Mouse (Mus musculus) myocyte (in vitro differentiated cells): Measurements from ENCODE around the gene Olfr1499. TPM values are rescaled to one million over a fixed set of nuclear protein-coding genes. Genes with fewer than 3 reads are reported as not detected.
"Not testable (repeated sequence)": the region's sequence is repeated elsewhere in the genome, so short reads cannot be mapped to it uniquely, and the experiment has no call there.

ENCODE experiments used
- H3K27me3 ChIP-seq: one replicate; pipeline ENCODE4 v1.6.1; 2011; ENCODE audit not compliant: control insufficient read depth, insufficient read depth, insufficient read length
- H3K36me3 ChIP-seq: one replicate; pipeline ENCODE4 v1.6.1; 2011; ENCODE audit not compliant: control insufficient read depth, insufficient read depth
- H3K4me2 ChIP-seq: one replicate; pipeline ENCODE4 v1.6.1; 2011; ENCODE audit warnings: low read depth, control low read depth
- H3K4me3 ChIP-seq: one replicate; pipeline ENCODE4 v1.5.1; 2011; ENCODE audit warnings: mild to moderate bottlenecking, control low read depth, moderate library complexity
- H3K79me2 ChIP-seq: one replicate; pipeline ENCODE4 v1.6.1; 2011; ENCODE audit not compliant: control insufficient read depth, insufficient read depth
- H3ac ChIP-seq: one replicate; pipeline ENCODE4 v1.6.1; 2011; ENCODE audit not compliant: control insufficient read depth, insufficient read length
- CEBPB ChIP-seq: IDR thresholded peaks from 2 replicates; pipeline ENCODE4 v1.6.1; 2011; ENCODE audit warnings: mild to moderate bottlenecking, moderate library complexity; ENCODE audit not compliant: poor library complexity, insufficient read depth, severe bottlenecking
- E2F4 ChIP-seq: IDR thresholded peaks from one replicate; pipeline ENCODE4 v1.6.1; 2011; ENCODE audit warnings: mild to moderate bottlenecking, control low read depth, moderate library complexity; ENCODE audit not compliant: insufficient read depth
- MAX ChIP-seq: IDR thresholded peaks from one replicate; pipeline ENCODE4 v1.6.1; 2011; ENCODE audit warnings: low read depth, mild to moderate bottlenecking, control low read depth
- MYOD1 ChIP-seq, 3 experiments: IDR thresholded peaks; one replicate each; pipeline ENCODE4 v1.6.1; 2011; ENCODE audit warnings: control low read depth in 2 of 3, low read depth in 2 of 3, mild to moderate bottlenecking in 2 of 3, moderate library complexity in 1 of 3; ENCODE audit not compliant: insufficient read length in 2 of 3, control insufficient read depth in 1 of 3
- MYOG ChIP-seq, 3 experiments: IDR thresholded peaks; one replicate each; pipeline ENCODE4 v1.6.1; 2011; ENCODE audit warnings: control low read depth in 2 of 3, low read depth in 2 of 3, mild to moderate bottlenecking in 2 of 3; ENCODE audit not compliant: insufficient read length in 2 of 3, control insufficient read depth in 1 of 3, insufficient read depth in 1 of 3
- POLR2A ChIP-seq: IDR thresholded peaks from one replicate; pipeline ENCODE4 v1.6.1; 2011; ENCODE audit warnings: low read depth, mild to moderate bottlenecking, control low read depth, moderate library complexity; ENCODE audit not compliant: insufficient read length
- POLR2AphosphoS2 ChIP-seq: IDR thresholded peaks from one replicate; pipeline ENCODE4 v1.6.1; 2011; ENCODE audit warnings: low read depth, control low read depth; ENCODE audit not compliant: insufficient read length
- REST ChIP-seq: IDR thresholded peaks from one replicate; pipeline ENCODE4 v1.6.1; 2011; ENCODE audit warnings: mild to moderate bottlenecking, control low read depth, moderate library complexity; ENCODE audit not compliant: insufficient read depth, insufficient read length
- SRF ChIP-seq: IDR thresholded peaks from one replicate; pipeline ENCODE4 v1.6.1; 2011; ENCODE audit warnings: low read depth; ENCODE audit not compliant: control insufficient read depth, insufficient read length
- TCF12 ChIP-seq: IDR thresholded peaks from one replicate; pipeline ENCODE4 v1.6.1; 2011; ENCODE audit warnings: mild to moderate bottlenecking, control low read depth; ENCODE audit not compliant: poor library complexity, insufficient read depth, severe bottlenecking
- TCF3 ChIP-seq: IDR thresholded peaks from one replicate; pipeline ENCODE4 v1.6.1; 2011; ENCODE audit warnings: low read depth, control low read depth; ENCODE audit not compliant: insufficient read length
- USF1 ChIP-seq: IDR thresholded peaks from one replicate; pipeline ENCODE4 v1.6.1; 2011; ENCODE audit warnings: low read depth, mild to moderate bottlenecking, control low read depth, moderate library complexity
- polyA plus RNA-seq: library from polyadenylated mRNA; unstranded; fragments of >200 nt; fragmentation: generic; extraction: Trizol; gene quantifications from one replicate; pipeline ENCODE4 v1.2.1, GENCODE M21; 2012; ENCODE audit warnings: missing spikeins

Gene Olfr1499
- not detected for polyA plus RNA-seq

GRCm38 (mm10) chr19:13819347-13819746 is at the start of gene Olfr1499:
Olfr1499 (minus strand) TSS chr19:13819447.
- H3K4me3 ChIP-seq, result no peak within 1 kb of the TSS
- no peaks in the 10 kb centered on the region for H3K36me3 ChIP-seq
- H3K79me2 ChIP-seq, result no peaks in the 10 kb centered on the region
- H3K27me3 ChIP-seq, result no peaks in the 10 kb centered on the region
- no peak within 1 kb of the TSS for H3K4me2 ChIP-seq
- no peak within 1 kb of the TSS for H3ac ChIP-seq
- TF ChIP-seq USF1 (no peak), POLR2AphosphoS2 (no peak)

GRCm38 (mm10) chr19:13861495-13861894 is 42.2 kb upstream of the Olfr1499 start, which contains the start of gene Olfr1502:
Olfr1502 (plus strand) TSS chr19:13861795.
- Histone ChIP-seq H3ac (no peak within 1 kb of the TSS), H3K27me3 (no peaks in the 10 kb centered on the region), H3K4me3 (no peak within 1 kb of the TSS), H3K4me2 (no peak within 1 kb of the TSS), H3K79me2 (no peaks in the 10 kb centered on the region), H3K36me3 (no peaks in the 10 kb centered on the region)
- TF ChIP-seq CEBPB (no peak), TCF3 (no peak), MYOD1 (IDR thresholded peaks at IDR 0.05; ENCODE audit: control insufficient read depth in 1 of 3, insufficient read length in 2 of 3, low read depth in 2 of 3) (no peak), MYOG (IDR thresholded peaks at IDR 0.05; ENCODE audit: control insufficient read depth in 1 of 3, insufficient read depth in 1 of 3, insufficient read length in 2 of 3, low read depth in 2 of 3) (no peak), MAX (no peak), SRF (no peak), POLR2AphosphoS2 (no peak), TCF12 (no peak), REST (no peak), POLR2A (no peak), USF1 (no peak), E2F4 (no peak)

GRCm38 (mm10) chr19:13850592-13850991 is 31.3 kb upstream of the Olfr1499 start, which contains the start of gene Olfr1501:
Olfr1501 (minus strand) TSS chr19:13850692.
- H3ac ChIP-seq, H3K27me3 ChIP-seq, H3K36me3 ChIP-seq, H3K79me2 ChIP-seq, H3K4me3 ChIP-seq, H3K4me2 ChIP-seq: not testable (repeated sequence)

- TF ChIP-seq E2F4 (no peak), MYOD1 (IDR thresholded peaks at IDR 0.05; ENCODE audit: control insufficient read depth in 1 of 3, insufficient read length in 2 of 3, low read depth in 2 of 3) (no peak), MYOG (IDR thresholded peaks at IDR 0.05; ENCODE audit: control insufficient read depth in 1 of 3, insufficient read depth in 1 of 3, insufficient read length in 2 of 3, low read depth in 2 of 3) (no peak), POLR2A (no peak), USF1 (no peak), CEBPB (no peak)
- no peaks in the 10 kb centered on the region for H3K36me3 ChIP-seq
- H3K27me3 ChIP-seq, result no peaks in the 10 kb centered on the region
- H3ac ChIP-seq, result no peak within 1 kb of the TSS
- no peak within 1 kb of the TSS for H3K4me3 ChIP-seq
- H3K4me2 ChIP-seq, result no peak within 1 kb of the TSS
- H3K79me2 ChIP-seq, result no peaks in the 10 kb centered on the region
These were observed 11.1 kb upstream of the Olfr1499 start, which contains the start of gene Olfr1500 for GRCm38 (mm10) chr19:13830388-13830787. Olfr1500 (minus strand) TSS chr19:13830488.

- Histone ChIP-seq H3K36me3 (no peaks in the 10 kb centered on the region), H3K4me2 (no peak overlapping the region), H3K4me3 (no peak overlapping the region), H3K27me3 (no peaks in the 10 kb centered on the region), H3K79me2 (no peaks in the 10 kb centered on the region), H3ac (no peak overlapping the region)
- no peak for TF ChIP-seq CEBPB
- no peak for TF ChIP-seq TCF12
- TF ChIP-seq E2F4, result no peak
- TF ChIP-seq USF1, result no peak
- TF ChIP-seq POLR2A, result no peak
These were observed 9.2 kb upstream of the Olfr1499 start for GRCm38 (mm10) chr19:13828447-13828846.

- H3K4me3 ChIP-seq, result no peak overlapping the region
- no peaks in the 10 kb centered on the region for H3K27me3 ChIP-seq
- H3K79me2 ChIP-seq, result no peaks in the 10 kb centered on the region
- no peaks in the 10 kb centered on the region for H3K36me3 ChIP-seq
- no peak overlapping the region for H3ac ChIP-seq
- no peak overlapping the region for H3K4me2 ChIP-seq
- TF ChIP-seq MAX, result no peak
- TF ChIP-seq CEBPB, result no peak
- no peak for TF ChIP-seq REST
- TF ChIP-seq E2F4, result no peak
- TF ChIP-seq TCF12, result no peak
- no peak for TF ChIP-seq MYOG (IDR thresholded peaks at IDR 0.05; ENCODE audit: control insufficient read depth in 1 of 3, insufficient read depth in 1 of 3, insufficient read length in 2 of 3, low read depth in 2 of 3)
- TF ChIP-seq POLR2A, result no peak
- no peak for TF ChIP-seq USF1
- no peak for TF ChIP-seq MYOD1 (IDR thresholded peaks at IDR 0.05; ENCODE audit: control insufficient read depth in 1 of 3, insufficient read length in 2 of 3, low read depth in 2 of 3)
- TF ChIP-seq SRF, result no peak
- no peak for TF ChIP-seq TCF3
- TF ChIP-seq POLR2AphosphoS2, result no peak
These were observed 1.6 kb upstream of the Olfr1499 start for GRCm38 (mm10) chr19:13820847-13821246.
